Mouse (Mus musculus) lung, postnatal 36 days (tissue): ENCODE measurements around the gene Nup85.

Experiments
- DNase-seq: peaks from one replicate; pipeline ENCODE4 v3.0.0; 2022; ENCODE audit warnings: mixed read lengths

Nup85 gene

DNA sequence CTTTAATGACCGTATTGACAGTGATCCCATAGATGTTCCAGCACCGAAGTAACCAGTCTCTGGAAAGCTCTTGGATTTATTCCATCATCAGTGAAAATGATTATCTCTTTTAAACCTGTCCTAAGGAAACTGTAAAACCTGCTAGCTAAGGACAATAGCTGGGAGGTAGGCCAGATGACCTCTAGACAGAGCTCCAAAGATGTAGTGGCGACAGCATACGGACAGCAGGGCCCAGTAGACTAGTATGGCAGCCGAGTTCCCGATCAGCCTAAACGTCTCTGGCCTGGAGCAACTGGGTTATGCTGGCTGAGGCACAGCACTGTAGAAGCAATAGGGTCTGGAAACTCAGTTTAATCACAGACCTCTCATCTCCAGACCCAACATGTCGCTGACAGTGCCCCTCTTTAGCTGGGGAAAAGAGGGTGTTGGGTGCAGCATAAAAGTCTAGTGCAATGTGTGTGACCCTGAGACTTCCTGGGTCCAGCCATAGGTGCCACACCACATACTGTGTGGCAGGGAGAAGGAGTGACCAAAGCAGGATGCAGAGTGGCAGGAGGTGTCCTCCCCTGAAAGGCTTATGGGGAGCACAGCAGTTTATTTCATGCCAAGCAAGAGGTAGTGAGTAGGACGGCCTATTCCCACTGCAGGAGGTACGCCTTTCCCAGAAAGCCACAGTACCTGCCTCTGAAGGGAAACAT lies 20.3 kb downstream of the Nup85 start:
- DNase-seq, result no peak

DNA sequence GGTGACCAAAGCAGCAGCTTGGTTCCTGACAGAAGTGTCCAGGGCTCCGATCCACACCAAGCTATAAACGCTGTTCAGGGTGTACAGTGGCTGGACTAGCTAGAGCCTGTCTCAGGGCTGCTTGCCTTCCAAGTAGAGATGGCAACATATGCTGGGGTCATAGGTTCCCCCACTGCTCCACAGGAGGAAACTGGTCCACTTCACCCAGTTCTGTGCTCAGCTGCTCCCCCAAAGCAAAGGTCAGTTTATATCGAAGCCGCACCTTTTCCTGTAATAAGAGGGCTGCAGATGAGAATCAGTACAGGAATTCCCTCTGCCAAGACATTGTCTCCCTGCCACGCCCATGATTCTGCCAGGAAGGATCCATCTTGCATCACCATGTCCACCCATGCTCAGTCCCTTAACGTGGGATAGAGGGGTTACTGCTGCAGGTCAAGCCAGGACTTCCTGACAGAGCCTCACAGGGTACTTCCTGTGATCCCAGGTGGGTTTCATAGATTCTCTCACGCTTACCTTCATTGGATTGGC lies 21.4 kb downstream of the Nup85 start:
- peak; percentile 57 for DNase-seq

DNA sequence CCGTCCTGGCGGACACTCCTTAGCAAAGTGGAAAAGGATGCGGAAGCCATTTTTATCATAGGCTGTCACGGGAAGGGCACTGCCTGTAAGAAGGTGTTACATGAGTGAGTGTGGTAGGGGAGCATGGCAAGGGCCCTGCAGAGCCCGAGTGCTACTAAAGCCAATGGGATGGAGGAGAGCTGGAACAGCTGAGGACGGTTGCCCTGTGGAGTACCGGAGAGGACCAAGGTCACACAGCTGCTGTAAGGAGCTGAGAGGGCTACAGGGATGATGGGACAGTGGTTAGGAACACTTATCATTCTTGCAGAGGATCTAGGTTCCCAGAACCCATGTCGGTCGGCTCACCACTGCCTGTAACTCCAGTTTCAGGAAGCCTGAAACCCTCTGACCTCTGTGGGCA lies 22.2 kb downstream of the Nup85 start:
- DNase-seq, result no peak

DNA sequence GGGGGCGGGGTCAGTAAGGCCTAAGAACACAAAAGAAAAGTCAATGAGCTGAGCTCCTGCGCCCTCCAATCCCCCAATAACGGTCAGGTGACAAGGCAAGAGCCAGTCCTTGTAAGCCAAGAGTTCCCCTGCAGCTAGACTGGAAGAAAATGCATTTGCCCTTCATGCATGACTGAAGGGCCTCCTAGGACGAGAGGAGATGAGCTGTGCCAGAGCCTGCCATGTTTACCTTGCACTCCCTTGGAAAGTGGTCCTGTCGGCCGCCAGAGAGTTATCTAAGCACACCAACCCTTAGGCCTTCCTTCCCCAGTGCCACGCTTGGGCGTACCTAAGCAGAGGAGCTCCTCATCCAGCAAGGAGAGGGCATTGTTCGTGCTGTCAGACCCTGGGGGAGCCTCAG lies 23.8 kb downstream of the Nup85 start:
- no peak for DNase-seq

DNA sequence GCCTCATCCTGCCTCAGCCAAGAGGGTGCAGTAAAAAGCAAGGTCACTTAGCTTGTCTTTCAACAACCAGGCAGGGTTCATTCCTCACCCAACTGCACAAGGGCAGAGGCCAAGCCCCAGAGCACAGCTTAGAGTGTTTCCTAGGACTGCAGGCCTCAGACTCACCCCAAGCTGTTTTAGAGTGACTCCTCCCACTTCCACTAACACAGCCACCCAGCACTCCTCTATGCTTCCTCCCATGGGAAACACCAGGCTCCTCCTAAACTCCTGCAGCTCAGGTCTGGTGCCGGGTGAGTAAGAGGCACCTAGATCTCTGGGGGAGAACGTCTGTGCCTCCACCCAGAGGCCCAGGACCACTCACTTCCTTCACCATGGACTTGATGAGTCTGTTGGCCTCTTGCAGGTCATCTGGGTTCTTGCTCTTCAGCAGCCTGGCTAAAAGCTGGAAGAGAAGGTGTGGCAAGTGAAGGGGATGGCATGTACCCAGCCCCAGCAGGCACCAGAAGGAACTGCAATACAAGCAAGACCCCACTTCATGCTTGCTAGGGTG lies 26.4 kb downstream of the Nup85 start:
- DNase-seq, result no peak

DNA sequence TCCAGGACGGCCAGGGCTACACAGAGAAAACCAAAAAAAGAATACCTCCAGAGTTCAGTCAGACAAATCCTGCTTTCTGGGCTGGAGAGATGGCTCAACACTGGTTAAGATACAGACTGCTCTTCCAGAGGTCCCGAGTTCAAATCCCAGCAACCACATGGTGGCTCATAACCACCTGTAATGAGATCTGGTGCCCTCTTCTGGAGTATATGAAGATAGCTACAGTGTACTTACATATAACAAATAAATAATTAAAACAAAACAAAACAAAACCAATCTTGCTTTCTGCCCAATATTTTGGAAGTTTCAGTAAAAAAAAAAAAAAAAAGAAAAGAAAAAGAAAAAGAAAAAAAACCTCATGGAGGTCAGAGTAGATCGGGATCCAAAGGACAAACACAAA lies 31.0 kb downstream of the Nup85 start:
- no peak for DNase-seq

DNA sequence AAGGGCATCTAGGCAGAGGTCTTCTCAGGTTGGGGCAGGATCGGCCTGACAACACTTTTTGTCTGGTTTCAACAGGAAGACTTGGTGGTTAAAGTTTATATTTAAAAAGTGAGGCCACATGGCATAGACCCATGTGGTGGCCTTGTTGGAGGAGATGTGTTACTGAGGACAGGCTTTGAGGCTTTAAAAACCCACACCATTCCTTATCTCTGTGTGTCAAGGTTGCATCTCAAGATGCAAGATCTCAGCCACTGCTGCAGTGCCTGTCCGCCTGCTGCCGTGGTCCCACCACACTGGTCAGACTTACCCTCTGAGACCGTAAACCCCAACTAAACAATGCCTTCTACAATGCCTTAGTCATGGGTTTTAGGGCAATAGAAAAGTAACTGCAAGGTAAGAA lies 34.1 kb downstream of the Nup85 start:
- no peak for DNase-seq

DNA sequence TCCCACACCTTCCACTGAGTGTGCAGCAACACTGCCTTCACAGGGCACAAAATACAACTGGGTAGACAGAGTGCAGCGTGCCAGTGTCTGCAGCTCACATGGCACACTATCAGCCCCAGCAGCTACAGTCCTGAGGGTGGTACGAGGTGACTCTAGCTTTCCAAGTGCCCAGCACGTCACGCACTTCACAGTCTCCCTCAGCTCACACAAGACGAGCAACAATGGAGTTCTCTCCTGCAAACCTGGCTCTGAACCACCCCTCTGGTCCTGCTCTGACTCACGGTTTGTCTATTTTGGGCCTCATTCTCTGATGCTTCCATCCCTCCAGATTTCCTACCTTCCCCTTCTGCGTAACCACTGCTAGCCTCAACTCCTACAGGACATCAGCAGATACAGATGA lies 35.5 kb downstream of the Nup85 start:
- no peak for DNase-seq

DNA sequence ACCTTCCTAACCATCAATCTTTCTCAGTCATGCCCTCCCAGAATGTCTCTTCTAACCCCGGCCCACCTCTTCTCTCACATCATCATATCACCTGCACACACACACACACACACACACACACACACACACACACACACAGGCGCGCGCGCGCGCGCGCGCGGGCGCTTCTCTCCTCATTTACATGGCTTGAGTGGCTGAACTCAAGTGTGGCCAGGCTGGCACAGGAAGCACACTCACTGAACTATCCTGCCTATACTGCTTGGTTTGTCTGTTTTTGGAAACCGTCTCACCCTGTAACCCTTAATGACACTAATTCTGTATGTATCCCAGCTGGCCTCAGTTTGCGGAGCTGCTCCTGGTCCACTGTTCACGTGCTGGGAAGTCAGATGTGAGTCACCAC lies 36.5 kb downstream of the Nup85 start:
- no peak for DNase-seq

DNA sequence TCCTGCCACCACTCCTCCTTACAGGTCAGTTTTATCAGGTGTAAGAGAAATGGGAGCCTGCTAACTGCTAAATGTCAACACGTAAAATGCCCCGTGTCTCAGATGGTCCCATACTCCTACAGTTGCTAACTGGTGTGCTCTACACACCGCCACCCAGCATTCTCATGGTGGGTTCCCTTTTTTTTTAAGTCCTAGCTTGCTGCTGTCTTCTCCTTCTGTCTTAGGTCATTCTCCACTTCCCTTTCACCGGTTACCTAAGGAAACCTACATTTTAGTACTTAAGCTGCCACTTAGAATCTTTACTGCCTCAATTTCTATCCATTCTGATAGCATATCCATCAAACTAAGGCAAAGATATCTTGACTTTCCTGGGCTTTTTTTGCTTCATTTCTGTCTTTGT lies 36.9 kb downstream of the Nup85 start:
- no peak for DNase-seq

DNA sequence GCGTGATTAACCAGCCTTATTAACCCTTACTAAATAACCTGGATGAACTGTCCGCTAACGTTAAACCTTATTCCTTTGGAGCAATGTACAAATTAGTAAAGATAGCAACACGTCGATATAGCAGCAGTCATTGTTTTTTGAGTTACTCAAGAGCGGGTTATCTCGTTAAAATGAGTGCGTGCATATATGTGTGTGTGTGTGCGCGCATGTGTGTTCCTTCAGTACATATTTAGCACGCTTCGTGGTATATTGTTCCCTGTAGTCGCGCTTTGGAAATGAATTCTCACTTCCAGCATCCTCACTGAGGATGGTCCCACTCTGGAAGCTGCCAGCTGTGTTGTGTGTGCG lies 38.9 kb downstream of the Nup85 start:
- no peak for DNase-seq

DNA sequence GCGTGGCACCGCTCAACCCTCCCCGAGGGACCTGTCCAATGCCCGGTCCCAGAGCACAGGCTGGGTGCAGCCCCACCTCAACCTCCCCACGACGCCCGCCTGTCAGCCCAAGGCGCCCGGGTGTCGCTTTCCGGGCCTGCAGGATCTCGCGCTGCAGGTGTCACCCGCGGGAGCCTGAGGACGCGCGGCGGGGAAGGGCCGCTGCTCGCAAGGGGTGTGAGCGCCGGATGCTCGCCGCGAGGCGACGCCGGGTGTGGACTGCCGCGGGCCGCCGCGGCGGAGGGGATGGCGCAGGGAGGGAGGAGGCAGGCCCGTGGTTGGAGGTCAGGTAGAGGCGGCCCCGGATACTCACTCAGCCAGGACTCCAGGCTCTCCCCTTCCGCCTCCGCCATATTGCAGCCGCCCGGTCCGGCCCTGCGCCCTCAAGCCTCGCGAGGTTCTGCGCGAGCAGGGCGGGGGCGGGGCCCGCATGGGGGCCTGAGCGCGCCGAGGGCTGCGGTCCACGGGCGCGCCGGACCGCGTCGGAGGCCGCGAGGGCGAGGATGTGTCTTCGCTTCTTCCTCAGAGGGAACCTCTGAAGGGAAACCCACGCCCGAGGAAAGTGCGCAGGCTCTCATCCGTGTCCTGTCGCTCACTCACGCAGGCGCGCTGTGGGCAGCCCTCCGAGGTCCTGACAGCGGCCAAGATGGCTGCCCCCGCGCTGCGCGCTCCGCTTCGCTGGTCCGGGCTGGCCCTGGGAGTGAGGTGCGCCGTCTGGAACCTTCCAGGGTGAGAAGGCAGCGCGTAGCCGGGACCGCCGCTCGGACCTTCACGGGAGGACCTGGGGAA lies 39.5 kb downstream of the Nup85 start, which contains the start of the genes Mrps7 and Gga3:
Gene Mrps7, plus strand, starts transcription at position 450 of the 828 bp plus-strand sequence.
Gene Gga3, minus strand, starts transcription at position 576 of the 828 bp plus-strand sequence.
- peak; percentile 93 for DNase-seq

DNA sequence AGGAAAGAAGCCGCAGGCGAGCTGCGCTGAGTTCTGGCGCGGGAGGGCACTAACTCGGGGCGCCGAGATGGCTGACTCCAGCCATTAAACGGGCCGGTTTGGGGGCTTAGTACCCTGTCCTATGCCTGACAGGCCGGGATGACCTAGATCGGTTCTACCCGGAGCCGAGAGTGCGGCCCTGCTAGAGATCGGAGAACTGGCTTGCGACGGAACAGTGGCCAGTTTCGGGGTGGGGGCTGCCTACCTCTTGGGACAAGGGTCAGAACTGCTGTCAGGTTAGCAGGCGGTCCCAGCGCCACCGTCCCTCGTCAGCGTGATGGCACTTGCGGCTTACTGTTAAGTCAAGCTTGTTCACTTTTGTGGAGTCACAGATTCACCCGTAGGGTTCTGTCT lies 40.1 kb downstream of the Nup85 start:
- no peak for DNase-seq

DNA sequence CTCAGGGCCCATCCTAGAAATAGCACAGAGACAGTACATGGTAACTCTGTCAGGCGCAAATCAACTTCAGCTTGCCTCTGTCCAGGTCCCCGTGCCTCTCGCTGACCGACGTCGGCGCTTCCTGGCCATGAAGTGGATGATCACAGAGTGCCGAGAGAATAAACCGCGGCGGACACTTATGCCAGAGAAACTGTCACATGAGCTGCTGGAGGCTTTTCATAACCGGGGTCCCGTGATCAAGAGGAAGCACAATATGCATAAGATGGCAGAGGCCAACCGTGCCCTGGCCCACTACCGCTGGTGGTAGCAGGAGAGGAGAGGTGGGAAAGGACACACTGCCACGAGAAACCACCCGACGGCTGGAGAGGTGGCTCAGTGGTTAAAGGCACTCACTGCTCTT lies 42.5 kb downstream of the Nup85 start:
- DNase-seq, result no peak

DNA sequence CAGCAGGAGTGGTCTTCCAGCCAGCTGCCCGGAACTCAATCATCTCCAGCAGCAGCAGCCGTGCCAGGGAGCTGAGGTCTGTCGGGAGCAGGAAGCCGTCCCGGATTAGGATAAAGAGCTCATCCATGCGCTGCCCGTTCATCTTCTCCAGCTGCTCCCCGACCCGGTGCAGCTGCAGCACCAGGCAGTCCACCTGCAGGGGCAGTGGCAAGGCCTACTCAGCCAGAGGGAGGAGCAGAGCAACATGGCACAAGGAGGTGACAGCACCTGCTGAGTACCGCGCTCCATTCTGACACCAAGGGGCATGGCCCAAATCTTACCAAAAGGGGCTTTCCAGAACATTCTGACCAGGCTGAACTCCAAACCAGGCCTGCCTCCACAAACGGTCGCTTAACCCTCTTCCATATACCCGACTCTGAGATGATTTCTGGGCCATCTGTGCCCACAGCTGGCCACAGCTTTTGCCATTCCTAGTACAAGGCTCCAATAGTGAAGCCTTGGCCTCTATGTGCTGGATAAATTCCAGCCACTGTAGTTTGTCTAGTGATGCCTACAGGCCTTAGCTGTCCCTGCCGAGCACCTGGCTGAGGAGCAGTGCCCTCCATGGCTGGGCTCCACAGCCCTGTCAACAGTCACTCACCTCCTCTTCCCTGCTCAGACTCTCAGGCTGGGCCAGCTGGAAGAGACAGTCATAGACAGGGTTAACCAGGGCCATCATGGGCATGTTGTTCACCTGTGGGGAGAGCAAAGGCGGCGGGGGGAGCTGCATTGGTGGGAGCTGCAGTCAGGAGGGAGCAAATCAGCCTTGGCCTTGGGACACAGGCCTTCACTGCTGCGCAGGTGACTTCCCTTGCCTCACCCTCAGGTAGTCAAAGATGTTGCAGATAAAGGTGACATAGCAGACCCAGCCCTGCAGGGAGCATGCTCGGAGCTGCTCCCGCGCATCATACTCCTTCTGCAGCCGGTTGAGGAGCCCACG lies 44.5 kb downstream of the Nup85 start:
- no peak for DNase-seq

DNA sequence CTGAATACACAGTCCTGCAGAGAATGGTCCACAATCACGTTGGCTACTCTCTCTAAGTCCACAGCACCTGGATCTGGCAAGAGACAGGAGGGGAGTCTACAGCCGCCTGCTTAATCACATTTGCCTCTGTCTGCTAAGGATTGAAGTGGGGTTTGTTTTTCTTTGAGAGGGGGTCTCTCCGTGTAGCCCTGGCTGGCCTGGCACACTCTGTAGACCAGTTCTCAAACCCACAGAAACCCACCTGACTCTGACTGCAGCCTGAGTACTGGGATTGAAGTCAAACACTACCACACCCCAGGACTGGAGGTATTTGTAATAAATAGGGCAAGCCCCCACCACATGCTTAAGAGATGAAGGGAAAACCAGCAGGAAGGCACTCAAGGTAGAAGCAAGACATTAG lies 45.3 kb downstream of the Nup85 start:
- no peak for DNase-seq

DNA sequence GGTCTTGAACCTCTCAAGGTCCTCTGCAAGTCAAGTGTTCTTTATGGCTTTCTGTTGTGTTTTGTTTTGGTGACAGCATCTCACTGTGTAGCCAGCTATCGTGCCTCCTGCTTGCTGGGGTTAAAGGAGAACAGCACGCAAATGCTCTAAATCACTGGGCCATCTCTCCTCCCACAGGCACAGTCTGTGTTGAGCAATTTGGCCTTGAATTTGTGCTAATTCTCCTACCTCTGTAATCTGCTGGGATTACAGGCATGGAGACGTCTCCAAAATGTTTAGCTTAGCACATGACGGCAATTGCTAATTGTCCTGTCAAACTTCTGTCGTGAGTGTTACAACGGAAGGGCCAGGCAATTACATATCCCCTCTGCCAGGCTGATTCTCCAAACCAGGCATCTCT lies 46.9 kb downstream of the Nup85 start:
- DNase-seq, result no peak

DNA sequence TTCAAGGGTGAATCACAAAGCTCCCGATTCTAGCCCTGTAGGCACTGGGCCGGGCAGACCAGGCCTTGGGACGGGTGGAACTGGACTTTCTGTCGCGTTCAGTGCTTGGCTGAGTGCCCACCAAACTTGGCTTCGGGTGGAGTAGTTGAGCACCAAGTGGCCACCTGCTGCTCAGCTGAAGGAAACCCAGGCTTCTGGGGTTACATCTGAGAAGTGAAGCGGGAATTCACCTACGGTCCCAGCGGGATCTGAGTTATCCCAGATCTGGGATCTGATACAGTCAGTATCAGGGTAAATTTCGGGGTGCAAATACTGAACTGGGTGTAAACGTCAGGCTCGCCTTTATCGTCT lies 47.8 kb downstream of the Nup85 start:
- peak; percentile 88 for DNase-seq

DNA sequence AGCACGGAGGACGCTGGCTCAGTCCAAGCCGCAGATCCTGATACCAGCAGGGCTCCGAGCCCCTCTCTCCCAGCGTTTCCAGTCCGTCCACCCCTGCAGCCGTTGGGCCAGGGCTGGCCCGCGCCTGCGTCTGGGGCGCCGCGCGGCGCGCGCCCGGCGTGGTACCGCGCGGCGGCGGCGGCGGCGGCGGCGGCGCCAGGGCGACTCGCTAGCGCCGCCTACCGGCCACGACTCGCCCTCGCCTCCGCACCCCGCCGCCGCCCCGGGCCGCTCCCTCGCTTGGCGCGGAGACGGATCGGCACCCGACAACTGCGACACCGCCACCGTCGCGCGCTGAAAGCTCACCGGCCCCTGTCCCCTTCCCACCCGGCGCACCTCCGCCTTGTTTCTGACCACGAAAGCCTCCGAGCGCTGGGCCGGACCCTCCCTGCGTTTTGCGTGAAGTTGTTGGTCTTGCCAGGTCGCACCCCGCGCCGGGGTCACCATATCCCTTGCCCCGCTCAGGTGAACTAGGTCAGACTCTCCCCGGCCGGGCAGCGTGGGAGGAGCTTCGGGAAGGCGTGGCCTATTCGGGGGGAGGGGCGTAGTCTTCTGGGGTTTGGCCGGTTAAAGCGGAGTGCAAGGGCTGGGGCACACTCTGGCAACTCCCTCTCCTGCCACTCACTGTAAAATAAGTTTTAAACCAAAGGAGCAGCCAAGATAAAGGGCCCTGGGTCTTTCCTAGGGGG lies 48.3 kb downstream of the Nup85 start, which contains the start of gene Mif4gd:
Gene Mif4gd, minus strand, starts transcription at position 560 of the 728 bp plus-strand sequence.
- peak; percentile 95 for DNase-seq

DNA sequence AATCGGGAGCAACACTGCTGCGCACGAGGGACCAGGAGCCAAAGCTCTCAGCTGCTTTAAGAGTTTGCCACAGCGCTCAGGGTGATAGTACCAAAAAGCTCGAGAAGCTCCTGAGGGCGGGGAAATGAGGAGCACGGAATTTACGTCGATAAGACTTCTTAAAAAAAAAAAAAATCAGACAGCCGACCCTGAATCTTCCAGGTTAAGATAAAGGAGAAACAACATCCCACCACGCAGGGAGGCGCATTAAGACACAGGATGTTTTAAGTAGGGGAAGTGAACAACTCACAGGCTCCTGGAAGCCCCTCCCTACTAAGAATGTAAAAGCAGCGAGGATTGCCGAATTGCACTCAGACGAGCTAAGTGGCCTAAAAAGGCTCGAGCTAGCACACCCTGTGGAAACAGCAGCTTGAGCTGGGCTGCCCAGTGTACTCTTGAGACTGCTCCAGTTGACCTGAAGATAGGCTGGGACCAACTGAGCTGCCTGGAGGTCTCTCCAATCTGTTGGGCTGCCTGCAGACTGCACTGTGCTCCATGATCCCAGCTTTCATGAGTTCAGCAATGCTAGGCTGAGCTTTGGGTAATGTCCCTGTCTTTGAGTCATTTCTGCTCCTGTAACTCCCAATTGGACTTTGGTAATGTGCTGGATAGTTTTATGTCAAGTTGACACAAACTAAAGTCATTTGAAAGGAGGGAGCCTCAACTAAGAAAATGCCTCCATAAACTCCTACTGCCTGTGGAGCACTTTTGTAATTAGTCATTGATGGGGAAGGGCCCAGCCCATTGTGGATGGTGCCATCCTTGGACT lies 49.1 kb downstream of the Nup85 start:
- peak; percentile 59 for DNase-seq
